Mouse (Mus musculus): ENCODE measurements at regions not wholly inside any gene's neighbourhood (a gene's known extent, or its start where the extent isn't known, plus 50 kb on each side); places are given as distances from the start of the nearest gene placed in this dataset.

DNA sequence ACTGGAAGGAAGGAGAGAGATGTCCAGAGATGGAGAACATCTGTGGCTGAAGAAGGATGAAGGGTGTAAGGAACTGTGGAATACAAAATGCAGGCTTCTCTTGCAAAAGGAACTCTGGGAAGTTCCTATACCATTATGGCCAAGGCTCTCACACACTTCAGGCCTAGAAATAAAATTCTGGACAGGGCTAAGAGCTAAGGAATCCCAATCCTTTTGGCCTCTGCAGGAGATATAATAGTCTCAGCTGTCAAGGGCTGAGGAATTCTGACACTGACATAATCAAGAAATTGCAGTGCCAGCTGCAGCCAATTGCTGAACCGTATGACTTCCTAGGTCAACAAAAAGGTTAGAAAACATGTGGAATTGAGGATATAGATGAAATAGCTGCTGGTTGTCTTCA is 886.2 kb upstream of the Adgrl2 start:
- TF ChIP-seq CTCF (IDR thresholded peaks at IDR 0.05; ENCODE audit: borderline replicate concordance, insufficient read depth, low read depth, low read length) (no peak), POLR2A (IDR thresholded peaks at IDR 0.05; ENCODE audit: borderline replicate concordance, insufficient read depth, low read length) (no peak)
